Mouse (Mus musculus) intestine, postnatal 0 days (tissue): ENCODE measurements at regions not wholly inside any gene's neighbourhood (a gene's known extent, or its start where the extent isn't known, plus 50 kb on each side); places are given as distances from the start of the nearest gene placed in this dataset.

Source experiments
- ATAC-seq: fragments of 200-750 bp; cut with Nextera tagmentation; 2 replicates; pipeline ENCODE4 v1.8.0; 2017; ENCODE audit warnings: mild to moderate bottlenecking, moderate TSS enrichment, moderate library complexity
- H3K27ac ChIP-seq: fragments of 300-500 bp; sonication (generic); 2 replicates; pipeline ENCODE4 v1.5.1; 2014; ENCODE audit warnings: mild to moderate bottlenecking, low read depth, low read length, moderate library complexity
- H3K27me3 ChIP-seq: fragments of 300-500 bp; sonication (generic); replicated peaks from 2 replicates; pipeline ENCODE4 v1.6.1; 2014; ENCODE audit warnings: low read length, mixed read lengths; ENCODE audit not compliant: control insufficient read depth, insufficient read depth
- H3K36me3 ChIP-seq: fragments of 300-500 bp; sonication (generic); 2 replicates; pipeline ENCODE4 v1.6.1; 2014; ENCODE audit warnings: mild to moderate bottlenecking, moderate library complexity; ENCODE audit not compliant: control insufficient read depth, insufficient read depth
- H3K4me1 ChIP-seq: fragments of 300-500 bp; sonication (generic); replicated peaks from 2 replicates; pipeline ENCODE4 v1.6.1; 2014; ENCODE audit warnings: antibody characterized with exemption, low read length, mixed read lengths; ENCODE audit not compliant: control insufficient read depth, insufficient read depth
- H3K4me2 ChIP-seq: fragments of 300-500 bp; sonication (generic); replicated peaks from 2 replicates; pipeline ENCODE4 v1.6.1; 2014; ENCODE audit warnings: low read depth, mild to moderate bottlenecking, moderate library complexity
- H3K4me3 ChIP-seq: fragments of 300-500 bp; sonication (generic); 2 replicates; pipeline ENCODE4 v1.5.1; 2014; ENCODE audit warnings: low read depth, low read length
- H3K9ac ChIP-seq: fragments of 300-500 bp; sonication (generic); 2 replicates; pipeline ENCODE4 v1.6.1; 2014; ENCODE audit warnings: mild to moderate bottlenecking, low read depth, low read length
- H3K9me3 ChIP-seq: fragments of 300-500 bp; sonication (generic); 2 replicates; pipeline ENCODE4 v1.6.1; 2016; ENCODE audit warnings: mixed run types; ENCODE audit not compliant: control insufficient read depth
- CTCF ChIP-seq: sonication (generic); IDR thresholded peaks from 2 replicates; pipeline ENCODE4 v1.5.1; 2016; ENCODE audit warnings: low read depth, mild to moderate bottlenecking, control low read depth, antibody characterized with exemption, moderate library complexity
- whole genome bisulfite sequencing: fragments of 180-500 bp; shearing (Covaris S2); extraction: QIAGEN DNeasy Blood & Tissue Kit; methylation state at CpG from one replicate; pipeline ENCODE4 v1.1.7; 2014; 5-methylcytosine and 5-hydroxymethylcytosine counted together

DNA sequence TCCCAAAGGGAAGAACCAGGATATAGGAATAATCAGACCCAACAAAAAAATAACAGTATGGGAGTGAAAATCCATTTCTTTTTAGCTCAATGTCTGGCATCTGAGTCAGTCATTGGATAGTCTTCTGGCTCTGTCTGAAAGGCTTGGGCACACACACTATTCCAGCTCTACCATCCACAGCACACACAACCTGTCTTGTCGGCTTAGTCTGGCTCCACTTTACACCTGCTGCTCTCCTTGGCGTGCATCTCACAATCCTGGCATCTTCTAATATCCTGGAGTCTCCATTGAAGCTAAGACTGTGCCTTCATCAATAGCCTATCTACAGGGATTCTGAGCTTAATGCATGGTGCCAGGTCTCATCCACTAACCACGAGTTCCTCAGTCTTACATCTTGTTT, 213.0 kb downstream of the Fam169b start:
- no peak overlapping the region for H3K9ac ChIP-seq
- H3K27ac ChIP-seq = no peak overlapping the region
- TF ChIP-seq CTCF = no peak
- no peaks in the 10 kb centered on the region for H3K4me1 ChIP-seq
- ATAC-seq = no peak
- H3K4me2 ChIP-seq = no peak overlapping the region
- 82% methylated on average over 3 of the region's 3 CpGs for WGBS
- no peaks in the 10 kb centered on the region for H3K27me3 ChIP-seq
- H3K9me3 ChIP-seq = no peaks in the 10 kb centered on the region
- no peaks in the 10 kb centered on the region for H3K36me3 ChIP-seq
- H3K4me3 ChIP-seq = no peak overlapping the region

DNA sequence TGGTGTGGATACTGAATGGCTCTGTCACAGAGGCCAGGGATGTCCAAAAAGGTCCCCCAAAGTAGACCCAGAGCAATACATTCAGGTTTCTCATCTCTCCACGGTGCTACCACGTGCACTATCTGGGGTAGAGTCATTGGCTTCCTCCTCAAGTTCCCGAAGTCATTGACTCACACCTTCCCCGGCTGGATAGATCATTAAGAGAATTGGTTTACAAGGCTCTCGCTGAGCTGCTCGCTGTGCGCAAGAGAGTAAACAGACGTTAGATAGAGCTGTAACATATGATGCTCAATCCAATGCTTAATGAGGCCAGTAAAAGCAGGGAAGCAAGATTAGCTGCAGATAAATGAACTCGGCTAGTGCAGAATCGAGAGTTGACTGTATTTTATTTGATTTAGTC, 208.9 kb downstream of the Fam169b start:
- H3K9ac ChIP-seq = no peak overlapping the region
- no peak overlapping the region for H3K4me2 ChIP-seq
- no peak for TF ChIP-seq CTCF
- H3K36me3 ChIP-seq = no peaks in the 10 kb centered on the region
- 17% methylated on average over 10 of the region's 10 CpGs for WGBS
- no peak overlapping the region for H3K27ac ChIP-seq
- H3K4me3 ChIP-seq = no peak overlapping the region
- H3K27me3 ChIP-seq = peaks cover 3% of the 10 kb centered on the region; the same call in 1 of the 2 replicates
- H3K9me3 ChIP-seq = no peaks in the 10 kb centered on the region
- H3K4me1 ChIP-seq = no peaks in the 10 kb centered on the region
- ATAC-seq = no peak

DNA sequence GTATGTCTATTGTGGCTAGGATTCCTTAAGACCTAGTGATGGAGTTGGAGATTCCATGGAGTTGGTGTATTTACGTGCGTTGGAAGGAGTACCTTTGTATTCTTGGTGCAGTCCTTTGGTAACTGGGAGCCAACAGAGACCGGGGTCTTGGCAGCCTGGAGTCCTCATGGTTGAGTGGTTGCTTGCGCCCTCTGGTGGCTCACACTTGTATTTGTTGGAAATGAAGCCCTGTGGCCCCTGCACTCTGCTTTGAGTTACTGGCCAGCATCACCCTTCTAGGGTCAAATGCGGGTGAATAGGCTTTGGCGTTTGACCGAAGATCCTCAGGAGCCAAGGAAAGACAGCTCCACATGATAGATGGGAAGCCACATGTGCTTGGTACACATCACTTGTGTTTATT, 207.1 kb downstream of the Fam169b start:
- H3K36me3 ChIP-seq = no peaks in the 10 kb centered on the region
- H3K4me2 ChIP-seq = no peak overlapping the region
- H3K9me3 ChIP-seq = no peaks in the 10 kb centered on the region
- no peak overlapping the region for H3K4me3 ChIP-seq
- no peak overlapping the region for H3K9ac ChIP-seq
- no peaks in the 10 kb centered on the region for H3K4me1 ChIP-seq
- 26% methylated on average over 7 of the region's 7 CpGs for WGBS
- no peak overlapping the region for H3K27ac ChIP-seq
- peaks cover 3% of the 10 kb centered on the region; the same call in 1 of the 2 replicates for H3K27me3 ChIP-seq
- no peak for ATAC-seq
- TF ChIP-seq CTCF = peak; percentile 82

DNA sequence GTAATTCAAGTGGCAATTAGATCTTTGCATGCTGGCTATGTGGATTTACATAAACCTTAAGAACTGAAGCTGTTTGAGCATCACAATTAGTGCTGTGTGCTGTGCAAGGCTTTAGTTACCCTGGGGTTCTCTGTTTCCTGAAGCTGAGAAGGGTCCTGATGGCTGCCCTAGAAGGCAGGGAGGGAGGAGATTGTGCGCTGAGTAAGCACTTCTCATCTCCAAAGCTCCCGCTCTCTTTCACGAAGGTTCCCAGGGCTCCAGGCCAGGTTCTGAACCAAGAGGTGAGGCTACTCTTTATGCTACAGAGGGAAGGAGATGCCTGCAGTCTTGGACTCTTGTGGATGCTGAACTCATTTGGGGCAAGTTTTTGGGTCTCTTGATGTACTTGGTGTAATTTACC, 206.7 kb downstream of the Fam169b start:
- TF ChIP-seq CTCF = no peak
- 58% methylated on average over 3 of the region's 3 CpGs for WGBS
- Histone ChIP-seq H3K9me3 (no peaks in the 10 kb centered on the region), H3K27ac (no peak overlapping the region), H3K36me3 (no peaks in the 10 kb centered on the region), H3K4me3 (no peak overlapping the region), H3K9ac (no peak overlapping the region), H3K4me1 (no peaks in the 10 kb centered on the region), H3K27me3 (peaks cover 3% of the 10 kb centered on the region; the same call in 1 of the 2 replicates), H3K4me2 (no peak overlapping the region)
- no peak for ATAC-seq

DNA sequence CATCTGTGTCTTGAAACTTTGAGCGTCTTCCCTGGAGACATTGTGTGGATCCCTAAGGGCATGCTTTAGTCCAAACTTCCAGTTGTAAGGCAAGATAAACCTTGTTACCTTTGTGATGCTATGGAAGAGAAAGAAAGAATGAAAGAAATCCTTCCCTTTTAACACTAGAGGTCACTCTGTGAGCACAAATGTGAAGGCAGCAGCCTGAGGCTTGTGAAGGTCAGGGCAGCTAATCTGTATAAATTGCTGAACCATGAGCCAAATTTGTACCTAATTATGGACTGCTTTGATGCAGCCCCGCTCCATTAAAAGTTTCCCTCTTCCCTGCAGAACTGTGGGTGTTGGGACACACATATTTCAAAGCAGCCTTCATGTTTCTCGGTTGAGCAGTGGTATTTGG, 204.4 kb downstream of the Fam169b start:
- Histone ChIP-seq H3K9me3 (no peaks in the 10 kb centered on the region), H3K27ac (no peak overlapping the region), H3K4me1 (no peaks in the 10 kb centered on the region), H3K9ac (no peak overlapping the region), H3K4me2 (no peak overlapping the region), H3K27me3 (peaks cover 3% of the 10 kb centered on the region; the same call in 1 of the 2 replicates), H3K36me3 (no peaks in the 10 kb centered on the region), H3K4me3 (no peak overlapping the region)
- ATAC-seq = no peak
- peak; percentile 56 for TF ChIP-seq CTCF
- 72% methylated on average over 3 of the region's 3 CpGs for WGBS

DNA sequence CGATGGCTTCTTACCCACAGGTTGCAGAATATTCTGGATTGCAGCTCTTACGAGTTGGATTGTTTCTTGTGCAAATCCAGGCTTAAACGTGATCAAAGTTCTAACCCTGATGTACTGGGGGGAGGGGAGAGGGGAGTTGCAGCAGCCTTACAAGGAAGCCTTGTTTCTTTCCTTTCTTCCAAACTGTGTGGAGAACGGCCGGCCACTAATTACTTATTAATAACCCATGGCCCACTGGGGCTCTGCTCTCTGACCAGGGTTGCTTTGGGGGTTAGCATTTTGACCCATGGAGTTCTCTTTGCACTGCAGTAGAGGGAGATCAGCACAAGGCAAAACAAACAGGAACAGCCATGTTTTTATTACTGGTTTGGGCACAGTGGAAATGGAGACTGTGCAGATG, 199.2 kb downstream of the Fam169b start:
- Histone ChIP-seq H3K4me1 (no peaks in the 10 kb centered on the region), H3K27me3 (no peaks in the 10 kb centered on the region), H3K9ac (no peak overlapping the region), H3K36me3 (no peaks in the 10 kb centered on the region), H3K4me3 (no peak overlapping the region), H3K9me3 (no peaks in the 10 kb centered on the region), H3K4me2 (no peak overlapping the region), H3K27ac (no peak overlapping the region)
- WGBS = 30% methylated on average over 5 of the region's 5 CpGs
- TF ChIP-seq CTCF = no peak
- no peak for ATAC-seq

DNA sequence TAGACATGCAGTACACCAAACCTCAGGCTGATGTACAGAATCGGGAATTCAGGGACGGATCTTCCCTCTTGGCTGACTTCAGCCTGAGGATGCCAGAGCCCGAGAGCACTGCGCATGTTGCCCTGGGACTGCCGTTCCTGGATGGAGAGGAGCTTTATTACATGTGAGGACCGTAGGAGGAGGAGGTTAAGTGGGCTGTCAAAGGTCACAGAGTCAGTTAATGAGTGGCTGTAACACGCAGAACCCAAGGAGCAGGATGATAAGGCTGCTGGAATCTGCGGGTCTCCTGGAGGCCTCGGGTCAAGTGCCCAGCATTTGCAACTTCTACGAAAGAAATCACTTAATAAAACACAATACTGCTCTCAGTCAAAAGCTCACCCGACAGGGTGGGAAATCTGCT, 197.3 kb downstream of the Fam169b start:
- no peak overlapping the region for H3K4me2 ChIP-seq
- H3K4me1 ChIP-seq = no peaks in the 10 kb centered on the region
- WGBS = 29% methylated on average over 11 of the region's 11 CpGs
- H3K27me3 ChIP-seq = no peaks in the 10 kb centered on the region
- no peak overlapping the region for H3K4me3 ChIP-seq
- TF ChIP-seq CTCF = no peak
- no peak overlapping the region for H3K27ac ChIP-seq
- ATAC-seq = no peak
- no peaks in the 10 kb centered on the region for H3K9me3 ChIP-seq
- H3K9ac ChIP-seq = no peak overlapping the region
- no peaks in the 10 kb centered on the region for H3K36me3 ChIP-seq
